Mouse (Mus musculus): ENCODE data around the gene Abcc10. TPM values are rescaled to one million over a fixed set of nuclear protein-coding genes. Genes with fewer than 3 reads are reported as not detected.

Abcc10 gene
- polyA plus RNA-seq (2014; fragmentation: Nextera tagmentation; extraction: Ambion mirVana) = 3.2 and 3.6 TPM in 2 replicates

- H3K4me3 ChIP-seq (ENCODE audit: low read depth, low read length) = peak within 1 kb of the TSS; percentile 57
- 0% methylated on average over 40 of the region's 40 CpGs for WGBS
- H3K36me3 ChIP-seq (replicated peaks; ENCODE audit: control insufficient read depth, insufficient read depth, low read depth, low read length) = no peaks in the 10 kb centered on the region
- H3K27me3 ChIP-seq (ENCODE audit: control insufficient read depth, insufficient read depth, low read length) = no peaks in the 10 kb centered on the region
- peak within 1 kb of the TSS; percentile 63 for H3K27ac ChIP-seq (replicated peaks; ENCODE audit: low read depth, low read length)
- DNase-seq (ENCODE audit: low spot score) (peak; percentile 98), ATAC-seq (replicated peaks; ENCODE audit: insufficient number of reproducible peaks, low FRiP score, low TSS enrichment, low read depth) (peak; percentile 97)
- H3K9ac ChIP-seq (replicated peaks; ENCODE audit: low read length) = peak within 1 kb of the TSS; percentile 59
- no peaks in the 10 kb centered on the region for H3K9me3 ChIP-seq (replicated peaks; ENCODE audit: control insufficient read depth, low read length)
- H3K4me1 ChIP-seq (ENCODE audit: control insufficient read depth, insufficient read depth, low read length) = no peaks in the 10 kb centered on the region
- peak within 1 kb of the TSS; percentile 76 for H3K4me2 ChIP-seq (ENCODE audit: low read depth, low read length)
These were observed at the start of gene Abcc10 for GRCm38 (mm10) chr17:46327906-46328534. TSS of gene Abcc10 (minus strand) at chr17:46328352.

GRCm38 (mm10) chr17:46371783-46372182 lies 43.6 kb upstream of the Abcc10 start:
- WGBS = 66% methylated on average over 3 of the region's 3 CpGs
- DNase-seq (ENCODE audit: low spot score) (peak; percentile 22), ATAC-seq (replicated peaks; ENCODE audit: insufficient number of reproducible peaks, low FRiP score, low TSS enrichment, low read depth) (no peak)
- H3K4me3 ChIP-seq (ENCODE audit: low read depth, low read length) = no peak overlapping the region
- H3K9me3 ChIP-seq (replicated peaks; ENCODE audit: control insufficient read depth, low read length) = no peaks in the 10 kb centered on the region
- no peak overlapping the region for H3K27ac ChIP-seq (replicated peaks; ENCODE audit: low read depth, low read length)
- H3K36me3 ChIP-seq (replicated peaks; ENCODE audit: control insufficient read depth, insufficient read depth, low read depth, low read length) = no peaks in the 10 kb centered on the region
- no peak overlapping the region for H3K9ac ChIP-seq (replicated peaks; ENCODE audit: low read length)
- H3K4me2 ChIP-seq (ENCODE audit: low read depth, low read length) = no peak overlapping the region
- H3K27me3 ChIP-seq (ENCODE audit: control insufficient read depth, insufficient read depth, low read length) = no peaks in the 10 kb centered on the region
- no peaks in the 10 kb centered on the region for H3K4me1 ChIP-seq (ENCODE audit: control insufficient read depth, insufficient read depth, low read length)

GRCm38 (mm10) chr17:46351026-46351700 lies 23.0 kb upstream of the Abcc10 start:
- WGBS = 83% methylated on average over 8 of the region's 8 CpGs
- no peak overlapping the region for H3K27ac ChIP-seq (replicated peaks; ENCODE audit: low read depth, low read length)
- H3K4me2 ChIP-seq (ENCODE audit: low read depth, low read length) = no peak overlapping the region
- DNase-seq (ENCODE audit: low spot score) (no peak), ATAC-seq (replicated peaks; ENCODE audit: insufficient number of reproducible peaks, low FRiP score, low TSS enrichment, low read depth) (no peak)
- no peak overlapping the region for H3K9ac ChIP-seq (replicated peaks; ENCODE audit: low read length)
- no peaks in the 10 kb centered on the region for H3K36me3 ChIP-seq (replicated peaks; ENCODE audit: control insufficient read depth, insufficient read depth, low read depth, low read length)
- H3K4me1 ChIP-seq (ENCODE audit: control insufficient read depth, insufficient read depth, low read length) = no peaks in the 10 kb centered on the region
- no peaks in the 10 kb centered on the region for H3K27me3 ChIP-seq (ENCODE audit: control insufficient read depth, insufficient read depth, low read length)
- no peaks in the 10 kb centered on the region for H3K9me3 ChIP-seq (replicated peaks; ENCODE audit: control insufficient read depth, low read length)
- no peak overlapping the region for H3K4me3 ChIP-seq (ENCODE audit: low read depth, low read length)

GRCm38 (mm10) chr17:46341208-46341607 lies 13.1 kb upstream of the Abcc10 start:
- Histone ChIP-seq H3K9ac (replicated peaks; ENCODE audit: low read length) (no peak overlapping the region), H3K4me1 (ENCODE audit: control insufficient read depth, insufficient read depth, low read length) (no peaks in the 10 kb centered on the region), H3K27ac (replicated peaks; ENCODE audit: low read depth, low read length) (no peak overlapping the region), H3K27me3 (ENCODE audit: control insufficient read depth, insufficient read depth, low read length) (no peaks in the 10 kb centered on the region), H3K4me2 (ENCODE audit: low read depth, low read length) (no peak overlapping the region), H3K9me3 (replicated peaks; ENCODE audit: control insufficient read depth, low read length) (no peaks in the 10 kb centered on the region), H3K4me3 (ENCODE audit: low read depth, low read length) (no peak overlapping the region), H3K36me3 (replicated peaks; ENCODE audit: control insufficient read depth, insufficient read depth, low read depth, low read length) (no peaks in the 10 kb centered on the region)
- DNase-seq (ENCODE audit: low spot score) (no peak), ATAC-seq (replicated peaks; ENCODE audit: insufficient number of reproducible peaks, low FRiP score, low TSS enrichment, low read depth) (no peak)
- 83% methylated on average over 7 of the region's 7 CpGs for WGBS

- Histone ChIP-seq H3K4me2 (ENCODE audit: low read depth, low read length) (no peak overlapping the region), H3K27ac (replicated peaks; ENCODE audit: low read depth, low read length) (no peak overlapping the region), H3K9ac (replicated peaks; ENCODE audit: low read length) (no peak overlapping the region), H3K4me1 (ENCODE audit: control insufficient read depth, insufficient read depth, low read length) (no peaks in the 10 kb centered on the region), H3K27me3 (ENCODE audit: control insufficient read depth, insufficient read depth, low read length) (no peaks in the 10 kb centered on the region), H3K9me3 (replicated peaks; ENCODE audit: control insufficient read depth, low read length) (no peaks in the 10 kb centered on the region), H3K4me3 (ENCODE audit: low read depth, low read length) (no peak overlapping the region), H3K36me3 (replicated peaks; ENCODE audit: control insufficient read depth, insufficient read depth, low read depth, low read length) (no peaks in the 10 kb centered on the region)
- ATAC-seq (replicated peaks; ENCODE audit: insufficient number of reproducible peaks, low FRiP score, low TSS enrichment, low read depth) = no peak
- WGBS = 20% methylated on average over 5 of the region's 5 CpGs
- peak; percentile 16 for DNase-seq (ENCODE audit: low spot score)
These were observed 8.3 kb upstream of the Abcc10 start for GRCm38 (mm10) chr17:46336475-46336874.

- H3K4me3 ChIP-seq (ENCODE audit: low read depth, low read length) = peak overlapping the region; percentile 57; the same call in 1 of the 2 replicates
- H3K36me3 ChIP-seq (replicated peaks; ENCODE audit: control insufficient read depth, insufficient read depth, low read depth, low read length) = no peaks in the 10 kb centered on the region
- H3K27me3 ChIP-seq (ENCODE audit: control insufficient read depth, insufficient read depth, low read length) = no peaks in the 10 kb centered on the region
- DNase-seq (ENCODE audit: low spot score) = no peak
- H3K4me1 ChIP-seq (ENCODE audit: control insufficient read depth, insufficient read depth, low read length) = no peaks in the 10 kb centered on the region
- WGBS = 69% methylated on average over 6 of the region's 6 CpGs
- ATAC-seq (replicated peaks; ENCODE audit: insufficient number of reproducible peaks, low FRiP score, low TSS enrichment, low read depth) = no peak
- H3K9ac ChIP-seq (replicated peaks; ENCODE audit: low read length) = peak overlapping the region; percentile 33
- peak overlapping the region; percentile 63; the same call in 1 of the 2 replicates for H3K27ac ChIP-seq (replicated peaks; ENCODE audit: low read depth, low read length)
- peak overlapping the region; percentile 76 for H3K4me2 ChIP-seq (ENCODE audit: low read depth, low read length)
- H3K9me3 ChIP-seq (replicated peaks; ENCODE audit: control insufficient read depth, low read length) = no peaks in the 10 kb centered on the region
These were observed 571 bp upstream of the Abcc10 start for GRCm38 (mm10) chr17:46328723-46329122.

- H3K4me2 ChIP-seq (ENCODE audit: low read depth, low read length) = peak overlapping the region; percentile 76
- no peaks in the 10 kb centered on the region for H3K36me3 ChIP-seq (replicated peaks; ENCODE audit: control insufficient read depth, insufficient read depth, low read depth, low read length)
- H3K4me1 ChIP-seq (ENCODE audit: control insufficient read depth, insufficient read depth, low read length) = no peaks in the 10 kb centered on the region
- no peaks in the 10 kb centered on the region for H3K9me3 ChIP-seq (replicated peaks; ENCODE audit: control insufficient read depth, low read length)
- H3K9ac ChIP-seq (replicated peaks; ENCODE audit: low read length) = peak overlapping the region; percentile 59
- 3% methylated on average over 27 of the region's 27 CpGs for WGBS
- H3K27ac ChIP-seq (replicated peaks; ENCODE audit: low read depth, low read length) = 0 out of 2 replicates have a peak overlapping the region, but pooled peaks have one; percentile 5
- H3K4me3 ChIP-seq (ENCODE audit: low read depth, low read length) = peak overlapping the region; percentile 57
- no peak for DNase-seq (ENCODE audit: low spot score)
- H3K27me3 ChIP-seq (ENCODE audit: control insufficient read depth, insufficient read depth, low read length) = no peaks in the 10 kb centered on the region
- ATAC-seq (replicated peaks; ENCODE audit: insufficient number of reproducible peaks, low FRiP score, low TSS enrichment, low read depth) = no peak
These were observed 693 bp downstream of the Abcc10 start for GRCm38 (mm10) chr17:46327413-46327905.

All from embryonic facial prominence, embryonic 11.5 days (tissue).